Mouse (Mus musculus) kidney, embryonic 14.5 days (tissue): ENCODE measurements around the gene Bmp2k. TPM values are rescaled to one million over a fixed set of nuclear protein-coding genes. Genes with fewer than 3 reads are reported as not detected.

Experiments
- ATAC-seq: fragments of 200-750 bp; cut with Nextera tagmentation; 2 replicates; pipeline ENCODE4 v1.8.0; 2017; ENCODE audit warnings: moderate number of reproducible peaks, mild to moderate bottlenecking, moderate TSS enrichment, moderate library complexity; ENCODE audit not compliant: low FRiP score, low TSS enrichment
- H3K27ac ChIP-seq: fragments of 300-500 bp; sonication (generic); 2 replicates; pipeline ENCODE4 v1.5.1; 2014; ENCODE audit warnings: low read depth, mild to moderate bottlenecking, low read length, moderate library complexity, mixed read lengths
- H3K27me3 ChIP-seq: fragments of 300-500 bp; sonication (generic); 2 replicates; pipeline ENCODE4 v1.6.1; 2014; ENCODE audit warnings: mild to moderate bottlenecking, low read length; ENCODE audit not compliant: control insufficient read depth, insufficient read depth
- H3K36me3 ChIP-seq: fragments of 300-500 bp; sonication (generic); 2 replicates; pipeline ENCODE4 v1.6.1; 2014; ENCODE audit warnings: low read length, mixed read lengths; ENCODE audit not compliant: control insufficient read depth, insufficient read depth
- H3K4me1 ChIP-seq: fragments of 300-500 bp; sonication (generic); 2 replicates; pipeline ENCODE4 v1.6.1; 2014; ENCODE audit warnings: low read length, mixed read lengths; ENCODE audit not compliant: control insufficient read depth, insufficient read depth
- H3K4me2 ChIP-seq: fragments of 300-500 bp; sonication (generic); replicated peaks from 2 replicates; pipeline ENCODE4 v1.6.1; 2014; ENCODE audit warnings: low read depth, mild to moderate bottlenecking, low read length
- H3K4me3 ChIP-seq: fragments of 300-500 bp; sonication (generic); 2 replicates; pipeline ENCODE4 v1.5.1; 2014; ENCODE audit warnings: mild to moderate bottlenecking, low read length
- H3K9ac ChIP-seq: fragments of 300-500 bp; sonication (generic); 2 replicates; pipeline ENCODE4 v1.6.1; 2014; ENCODE audit warnings: low read depth, mild to moderate bottlenecking, low read length, moderate library complexity
- H3K9me3 ChIP-seq: fragments of 300-500 bp; sonication (generic); 2 replicates; pipeline ENCODE4 v1.6.1; 2016; ENCODE audit warnings: low read length; ENCODE audit not compliant: control insufficient read depth
- WGBS: fragments of 180-500 bp; shearing (Covaris S2); extraction: QIAGEN DNeasy Blood & Tissue Kit; methylation state at CpG from one replicate; pipeline ENCODE4 v1.1.7; 2014; 5-methylcytosine and 5-hydroxymethylcytosine counted together
- polyA plus RNA-seq: library from polyadenylated mRNA; unstranded; fragments of >200 nt; fragmentation: Nextera tagmentation; extraction: Ambion mirVana; gene quantifications from 2 replicates; pipeline ENCODE4 v1.2.1, GENCODE M21; 2014

Bmp2k gene
- polyA plus RNA-seq, 1 experiment from 2014 or later = 10.9 TPM

DNA sequence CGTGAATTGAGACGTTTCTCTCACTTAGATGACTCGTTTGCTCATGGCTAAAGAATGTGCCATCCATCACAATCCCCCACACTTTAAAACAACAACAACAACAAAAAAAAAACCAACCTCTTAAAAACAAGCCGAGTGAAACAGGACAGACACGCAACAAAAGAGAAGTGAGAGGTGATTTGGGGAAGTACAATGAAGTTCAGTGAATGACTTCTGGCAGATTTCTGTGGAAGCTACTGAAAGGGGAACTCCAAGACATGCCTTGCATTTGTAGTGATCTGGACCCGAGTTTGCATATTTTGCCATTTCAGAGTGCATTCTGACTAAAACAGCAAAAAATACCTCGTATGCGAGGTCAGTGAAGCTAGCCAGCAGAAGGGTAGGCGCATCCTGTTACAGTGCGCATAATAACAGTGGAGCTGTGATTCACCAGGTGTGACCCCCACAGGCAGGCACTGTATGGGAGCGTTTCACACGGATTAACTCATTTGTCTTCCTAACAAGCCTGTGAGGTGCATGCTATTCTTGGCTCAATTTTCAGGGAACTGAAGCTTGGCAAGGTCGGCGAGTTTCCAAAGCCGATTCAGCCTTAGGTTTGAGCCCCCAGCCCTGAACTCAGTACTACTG lies 17.4 kb upstream of the Bmp2k start:
- no peaks in the 10 kb centered on the region for H3K9me3 ChIP-seq
- H3K9ac ChIP-seq = no peak overlapping the region
- H3K4me3 ChIP-seq = no peak overlapping the region
- no peaks in the 10 kb centered on the region for H3K36me3 ChIP-seq
- no peaks in the 10 kb centered on the region for H3K27me3 ChIP-seq
- no peak overlapping the region for H3K27ac ChIP-seq
- H3K4me1 ChIP-seq = peaks cover 8% of the 10 kb centered on the region
- ATAC-seq = peak; percentile 88
- H3K4me2 ChIP-seq = peak overlapping the region; percentile 9; the same call in 1 of the 2 replicates
- 13% methylated on average over 15 of the region's 15 CpGs for WGBS

DNA sequence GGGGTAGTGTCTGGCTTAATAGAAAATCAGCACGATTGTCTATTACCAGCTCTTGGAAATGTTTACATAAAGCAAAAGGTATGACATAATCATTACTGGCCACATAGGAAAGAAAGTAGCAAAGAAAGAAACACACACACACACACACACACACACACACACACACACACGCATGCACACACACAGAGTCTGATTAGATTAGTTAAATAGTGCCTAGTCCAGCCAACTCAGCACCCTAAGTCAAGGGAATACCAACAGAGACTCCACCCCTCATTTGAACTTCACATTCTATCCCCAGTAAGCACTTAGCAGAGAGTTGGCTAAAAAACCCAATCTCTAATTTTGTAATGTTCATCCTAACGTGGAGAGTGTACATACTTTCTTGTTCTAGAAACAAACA lies 15.5 kb upstream of the Bmp2k start:
- Histone ChIP-seq H3K4me2 (no peak overlapping the region), H3K27me3 (no peaks in the 10 kb centered on the region), H3K9ac (no peak overlapping the region), H3K9me3 (no peaks in the 10 kb centered on the region), H3K27ac (no peak overlapping the region), H3K4me3 (no peak overlapping the region), H3K36me3 (no peaks in the 10 kb centered on the region), H3K4me1 (peaks cover 8% of the 10 kb centered on the region)
- WGBS = 67% methylated on average over 3 of the region's 3 CpGs
- ATAC-seq = no peak

DNA sequence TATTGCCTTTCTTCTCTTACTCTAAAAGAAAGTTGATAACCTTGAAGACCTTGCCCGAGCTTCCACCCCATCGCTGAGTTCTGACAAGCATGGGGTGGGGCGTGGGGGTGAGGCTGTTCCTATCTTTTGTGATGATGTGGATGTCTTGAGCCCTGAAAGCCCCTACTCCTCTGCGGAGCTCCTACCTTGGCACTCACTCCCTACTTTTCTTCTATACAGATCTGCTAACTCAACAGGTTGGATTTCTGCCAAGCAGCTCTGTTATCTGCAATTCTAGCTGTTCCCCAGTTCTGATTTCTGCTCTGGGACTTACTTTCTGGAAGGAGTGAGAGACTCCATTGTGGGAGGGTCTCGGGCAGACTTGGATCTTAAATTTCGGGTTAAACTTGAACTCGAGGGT lies 14.3 kb upstream of the Bmp2k start:
- Histone ChIP-seq H3K27me3 (no peaks in the 10 kb centered on the region), H3K9me3 (no peaks in the 10 kb centered on the region), H3K27ac (no peak overlapping the region), H3K4me3 (no peak overlapping the region), H3K36me3 (no peaks in the 10 kb centered on the region), H3K9ac (no peak overlapping the region), H3K4me1 (peaks cover 8% of the 10 kb centered on the region), H3K4me2 (no peak overlapping the region)
- no peak for ATAC-seq
- 80% methylated on average over 7 of the region's 7 CpGs for WGBS

DNA sequence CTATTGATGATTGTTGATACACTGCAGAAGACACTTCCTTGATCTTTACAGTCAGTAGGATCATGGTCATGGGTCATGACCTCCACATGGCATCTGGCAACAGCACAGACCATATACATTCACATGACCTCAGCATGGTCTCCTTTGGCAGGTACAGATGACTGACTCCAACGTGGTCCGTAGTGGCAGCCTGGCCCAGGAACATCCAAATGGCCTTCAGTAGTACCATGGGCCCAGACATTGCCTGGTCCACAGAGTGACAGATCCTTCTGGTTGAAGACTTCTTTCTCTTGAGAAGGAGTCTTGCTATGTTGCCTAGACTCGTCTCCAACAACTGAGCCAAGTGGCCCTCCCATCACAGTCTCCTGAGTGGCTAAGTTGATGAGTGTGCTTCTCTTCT lies 10.6 kb upstream of the Bmp2k start:
- ATAC-seq = no peak
- WGBS = 94% methylated on average over 3 of the region's 3 CpGs
- Histone ChIP-seq H3K9me3 (no peaks in the 10 kb centered on the region), H3K36me3 (no peaks in the 10 kb centered on the region), H3K4me2 (no peak overlapping the region), H3K27me3 (no peaks in the 10 kb centered on the region), H3K4me3 (no peak overlapping the region), H3K27ac (no peak overlapping the region), H3K9ac (no peak overlapping the region), H3K4me1 (no peaks in the 10 kb centered on the region; the same call in 1 of the 2 replicates)

DNA sequence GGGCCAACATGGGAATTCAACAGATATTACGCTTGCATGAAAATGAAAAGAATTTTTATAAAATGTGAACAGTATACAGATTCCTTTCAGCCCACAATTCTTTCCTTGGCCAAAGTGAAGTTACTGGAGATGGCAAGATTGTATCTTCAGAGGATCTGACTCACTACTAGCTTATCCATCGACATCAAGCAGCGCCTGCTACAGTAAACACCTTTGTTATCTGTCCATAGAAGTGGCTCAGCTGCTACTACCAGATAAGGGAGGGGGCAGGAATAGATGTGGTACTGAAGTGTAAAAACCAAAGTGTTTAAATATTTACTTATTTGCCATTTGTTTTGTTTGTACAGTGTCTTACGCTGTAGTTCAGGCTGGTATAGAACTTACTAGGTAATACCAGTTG lies 8.6 kb upstream of the Bmp2k start:
- Histone ChIP-seq H3K4me1 (no peaks in the 10 kb centered on the region), H3K27me3 (no peaks in the 10 kb centered on the region), H3K4me3 (no peak overlapping the region), H3K27ac (no peak overlapping the region), H3K4me2 (no peak overlapping the region), H3K9ac (no peak overlapping the region), H3K9me3 (no peaks in the 10 kb centered on the region), H3K36me3 (no peaks in the 10 kb centered on the region)
- WGBS = 85% methylated on average over 4 of the region's 4 CpGs
- ATAC-seq = no peak

DNA sequence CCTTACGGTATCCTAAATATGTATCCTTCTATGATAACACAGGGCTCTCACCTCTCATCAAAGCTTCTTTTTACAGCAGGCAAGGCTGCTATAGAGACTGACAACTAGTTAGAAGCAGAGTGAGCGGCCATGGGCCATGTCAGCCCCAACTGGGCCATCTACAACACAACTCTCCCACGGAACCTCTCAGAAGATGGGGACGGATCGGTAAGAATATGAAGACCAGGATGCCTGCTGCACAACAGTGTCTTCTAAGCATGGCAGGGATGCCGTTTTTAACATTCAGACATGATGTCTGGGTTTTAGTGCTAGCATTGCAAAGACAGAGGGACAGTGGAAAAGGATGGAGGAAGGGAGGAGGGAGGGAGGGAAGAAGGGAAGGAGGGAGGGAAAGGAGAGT lies 6.3 kb upstream of the Bmp2k start:
- H3K27me3 ChIP-seq = no peaks in the 10 kb centered on the region
- no peak for ATAC-seq
- no peak overlapping the region for H3K4me3 ChIP-seq

DNA sequence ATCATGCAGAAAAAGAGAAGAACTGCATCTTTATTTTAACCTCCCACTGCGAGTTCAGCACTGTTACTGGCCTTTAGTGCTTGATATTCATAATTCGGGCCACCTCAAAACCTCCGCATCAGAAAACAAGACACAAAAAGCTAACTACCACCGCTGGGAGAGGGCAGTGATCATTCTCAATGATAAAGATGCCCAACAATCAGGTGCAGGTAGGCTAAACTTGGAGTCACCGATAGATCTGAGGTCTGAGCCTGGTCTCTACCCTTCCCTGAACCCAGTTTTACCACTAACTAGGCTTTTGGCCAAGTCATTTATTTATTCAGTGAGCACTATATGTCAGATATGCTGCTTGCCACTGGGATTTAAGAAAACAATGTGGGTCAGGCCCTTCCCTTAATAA lies 4.8 kb upstream of the Bmp2k start:
- no peaks in the 10 kb centered on the region for H3K36me3 ChIP-seq
- no peak overlapping the region for H3K27ac ChIP-seq
- no peak for ATAC-seq
- no peaks in the 10 kb centered on the region for H3K9me3 ChIP-seq
- no peak overlapping the region for H3K9ac ChIP-seq
- no peak overlapping the region for H3K4me3 ChIP-seq
- no peak overlapping the region for H3K4me2 ChIP-seq
- peaks cover 6% of the 10 kb centered on the region for H3K4me1 ChIP-seq
- 87% methylated on average over 5 of the region's 5 CpGs for whole genome bisulfite sequencing
- H3K27me3 ChIP-seq = no peaks in the 10 kb centered on the region

More for the DNA sequence above, 6.3 kb upstream of the Bmp2k start:
- Histone ChIP-seq H3K4me1 (no peaks in the 10 kb centered on the region), H3K27ac (no peak overlapping the region), H3K9me3 (no peaks in the 10 kb centered on the region), H3K4me2 (no peak overlapping the region), H3K9ac (no peak overlapping the region), H3K36me3 (no peaks in the 10 kb centered on the region)
- 89% methylated on average over 6 of the region's 6 CpGs for WGBS

DNA sequence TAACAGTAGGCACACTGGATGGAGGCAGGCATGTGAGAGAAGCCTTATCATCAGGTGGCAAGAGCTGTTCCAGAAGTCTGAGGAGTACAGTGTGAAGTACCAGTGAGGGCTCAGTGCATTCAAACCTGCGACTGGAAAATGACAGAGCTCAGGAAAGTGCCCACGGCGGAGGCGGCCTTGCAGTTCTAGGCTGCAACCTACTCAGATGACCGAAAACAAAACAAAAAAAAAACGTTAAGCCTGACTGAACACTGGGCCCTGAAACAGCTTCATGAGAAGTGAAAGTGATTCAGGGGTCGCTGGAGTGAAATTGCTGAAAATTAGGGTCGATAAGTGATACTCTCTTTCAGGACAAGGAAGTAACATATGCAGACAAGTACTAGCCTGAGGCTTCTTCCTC lies 4.4 kb upstream of the Bmp2k start:
- no peak for ATAC-seq
- no peak overlapping the region for H3K9ac ChIP-seq
- no peak overlapping the region for H3K4me3 ChIP-seq
- H3K27ac ChIP-seq = no peak overlapping the region
- 29% methylated on average over 8 of the region's 8 CpGs for WGBS
- H3K36me3 ChIP-seq = no peaks in the 10 kb centered on the region
- H3K27me3 ChIP-seq = no peaks in the 10 kb centered on the region
- peaks cover 6% of the 10 kb centered on the region for H3K4me1 ChIP-seq
- no peaks in the 10 kb centered on the region for H3K9me3 ChIP-seq
- H3K4me2 ChIP-seq = no peak overlapping the region

DNA sequence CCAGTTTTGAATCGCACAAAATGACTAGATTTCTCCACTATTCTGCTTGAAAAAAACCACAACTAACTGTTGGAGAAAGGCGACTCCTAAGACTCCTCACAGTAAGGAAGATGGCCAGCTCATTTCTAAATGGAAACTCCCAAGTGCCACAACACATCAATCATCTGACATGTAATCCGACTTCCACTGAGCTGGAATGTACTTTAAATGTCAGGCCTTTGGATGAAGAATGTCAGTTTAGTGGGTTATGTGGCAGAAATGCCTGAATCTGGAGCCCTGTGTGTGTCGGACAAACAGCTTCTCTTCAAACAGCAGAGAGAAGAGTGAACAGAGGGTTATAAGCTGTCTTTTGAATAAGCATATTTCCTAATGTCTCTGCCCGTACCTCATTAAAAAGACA lies 1.7 kb upstream of the Bmp2k start:
- Histone ChIP-seq H3K9ac (no peak overlapping the region), H3K4me2 (no peak overlapping the region), H3K36me3 (no peaks in the 10 kb centered on the region), H3K27ac (no peak overlapping the region), H3K4me1 (peaks cover 6% of the 10 kb centered on the region), H3K4me3 (no peak overlapping the region), H3K9me3 (no peaks in the 10 kb centered on the region), H3K27me3 (no peaks in the 10 kb centered on the region)
- no peak for ATAC-seq
- WGBS = 43% methylated on average over 5 of the region's 5 CpGs
